Mouse (Mus musculus): ENCODE data around the gene Slc25a19.

The Slc25a19 gene

DNA sequence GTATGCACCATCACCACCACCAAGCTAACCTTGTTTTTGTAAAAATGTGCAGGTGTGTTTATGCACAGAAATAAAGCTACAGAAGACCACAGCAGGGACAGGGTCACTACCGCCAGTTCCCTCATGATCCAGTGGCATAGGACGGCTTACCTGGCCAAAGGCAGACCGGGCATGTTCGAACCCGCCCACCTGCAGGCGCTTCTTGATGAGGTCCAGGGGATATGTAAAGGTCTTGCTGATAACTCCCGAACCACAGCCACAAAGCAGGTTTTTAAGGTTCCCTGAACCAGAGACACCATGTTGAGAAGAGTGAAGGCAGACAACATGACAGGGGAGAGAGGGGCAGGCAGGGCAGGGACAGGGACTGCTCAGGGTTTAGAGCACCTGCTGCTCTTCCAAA lies 11.7 kb downstream of the Slc25a19 start:
- no peak for DNase-seq

DNA sequence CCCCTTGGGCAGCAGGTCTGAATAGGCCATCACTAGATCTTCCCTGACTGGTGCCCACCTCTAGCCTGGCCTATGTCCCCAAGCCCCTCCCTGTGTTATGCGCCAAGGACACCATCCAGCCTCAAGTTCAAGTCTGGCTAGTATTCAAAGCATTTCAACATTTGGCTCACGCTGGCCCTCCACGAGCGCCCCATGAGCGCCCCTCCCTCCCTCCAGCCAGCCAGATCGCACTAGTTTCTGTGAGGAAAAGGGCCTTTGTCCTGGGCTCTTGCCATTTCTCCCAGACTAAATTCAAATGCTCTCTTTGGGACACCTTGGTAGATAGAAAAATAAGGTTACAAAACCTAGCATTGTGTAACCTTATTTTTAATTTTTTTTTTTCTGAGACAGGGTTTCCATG lies 12.2 kb downstream of the Slc25a19 start:
- DNase-seq, result no peak

DNA sequence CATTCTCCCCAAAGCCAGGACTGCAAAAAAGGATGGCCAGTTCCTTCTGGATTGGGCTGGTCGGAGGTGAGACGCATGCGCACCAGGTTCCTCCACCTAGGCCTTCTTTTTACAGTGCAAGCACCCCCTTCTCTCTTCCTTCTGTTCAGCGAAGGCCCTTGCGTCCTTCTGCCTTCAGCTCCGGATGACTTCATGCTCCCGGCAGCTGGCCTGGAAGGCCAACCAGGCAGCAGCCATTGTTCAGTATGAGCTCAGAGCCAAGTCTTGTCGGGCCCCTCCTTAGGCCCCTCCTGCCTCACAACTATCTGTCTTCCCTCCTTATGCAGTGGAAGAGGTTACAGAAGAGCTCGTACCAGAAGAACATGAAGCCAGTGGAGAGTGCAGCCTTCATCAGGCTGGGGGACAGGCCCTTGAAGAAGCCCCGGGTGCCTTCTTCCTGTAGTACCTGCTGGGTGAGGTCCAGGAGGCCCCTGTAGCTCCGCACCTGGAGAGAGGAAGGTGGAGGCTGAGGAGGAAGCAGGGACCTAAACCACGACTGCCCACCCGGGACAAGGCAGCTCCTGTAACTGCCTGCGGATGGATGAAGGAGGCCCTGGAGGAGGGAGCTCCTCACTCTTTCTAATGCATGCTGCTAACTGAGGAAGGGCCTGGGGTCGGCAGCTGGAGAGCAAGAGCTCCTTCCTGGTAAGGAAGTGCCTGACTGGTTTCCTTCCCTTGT lies 12.8 kb downstream of the Slc25a19 start:
- DNase-seq, result no peak

DNA sequence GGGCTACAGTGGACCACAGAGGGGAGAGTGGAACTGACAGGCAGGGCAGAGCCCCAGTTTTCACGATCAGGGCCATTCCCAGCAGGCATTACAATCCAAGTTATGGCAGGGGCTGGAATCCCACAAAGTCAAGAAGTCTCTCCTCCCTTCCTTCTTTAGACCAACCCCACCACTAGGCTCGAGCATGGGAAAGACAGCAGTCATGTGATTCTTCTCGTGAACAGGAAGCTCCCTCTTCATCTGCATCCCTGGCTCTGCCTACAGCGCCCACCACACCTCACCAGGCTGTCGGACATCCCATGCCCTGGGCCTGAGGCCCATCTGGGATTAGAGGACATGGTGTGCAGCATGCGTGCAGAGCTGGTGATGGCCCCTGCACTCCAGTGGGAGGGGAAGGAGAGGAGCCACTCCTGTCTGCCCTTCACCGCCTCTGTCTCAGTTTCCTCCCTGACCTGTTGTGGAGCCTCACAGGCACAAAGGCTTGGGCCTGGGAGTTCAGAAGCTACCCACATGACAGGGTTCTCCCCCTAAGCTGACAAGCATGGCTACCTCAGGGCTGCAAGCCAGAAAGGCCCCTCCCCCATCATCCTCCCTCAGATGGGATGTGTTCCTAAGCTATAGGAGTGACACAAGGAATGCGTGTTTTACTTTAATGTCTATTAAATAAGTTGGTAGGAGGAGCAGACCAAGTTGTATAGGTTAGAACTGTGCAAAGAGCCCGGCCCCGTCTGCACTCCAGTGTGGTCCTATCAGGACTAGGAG lies 13.6 kb downstream of the Slc25a19 start:
- DNase-seq, result no peak

DNA sequence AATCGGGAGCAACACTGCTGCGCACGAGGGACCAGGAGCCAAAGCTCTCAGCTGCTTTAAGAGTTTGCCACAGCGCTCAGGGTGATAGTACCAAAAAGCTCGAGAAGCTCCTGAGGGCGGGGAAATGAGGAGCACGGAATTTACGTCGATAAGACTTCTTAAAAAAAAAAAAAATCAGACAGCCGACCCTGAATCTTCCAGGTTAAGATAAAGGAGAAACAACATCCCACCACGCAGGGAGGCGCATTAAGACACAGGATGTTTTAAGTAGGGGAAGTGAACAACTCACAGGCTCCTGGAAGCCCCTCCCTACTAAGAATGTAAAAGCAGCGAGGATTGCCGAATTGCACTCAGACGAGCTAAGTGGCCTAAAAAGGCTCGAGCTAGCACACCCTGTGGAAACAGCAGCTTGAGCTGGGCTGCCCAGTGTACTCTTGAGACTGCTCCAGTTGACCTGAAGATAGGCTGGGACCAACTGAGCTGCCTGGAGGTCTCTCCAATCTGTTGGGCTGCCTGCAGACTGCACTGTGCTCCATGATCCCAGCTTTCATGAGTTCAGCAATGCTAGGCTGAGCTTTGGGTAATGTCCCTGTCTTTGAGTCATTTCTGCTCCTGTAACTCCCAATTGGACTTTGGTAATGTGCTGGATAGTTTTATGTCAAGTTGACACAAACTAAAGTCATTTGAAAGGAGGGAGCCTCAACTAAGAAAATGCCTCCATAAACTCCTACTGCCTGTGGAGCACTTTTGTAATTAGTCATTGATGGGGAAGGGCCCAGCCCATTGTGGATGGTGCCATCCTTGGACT lies 14.8 kb downstream of the Slc25a19 start:
- DNase-seq, result peak; percentile 22

DNA sequence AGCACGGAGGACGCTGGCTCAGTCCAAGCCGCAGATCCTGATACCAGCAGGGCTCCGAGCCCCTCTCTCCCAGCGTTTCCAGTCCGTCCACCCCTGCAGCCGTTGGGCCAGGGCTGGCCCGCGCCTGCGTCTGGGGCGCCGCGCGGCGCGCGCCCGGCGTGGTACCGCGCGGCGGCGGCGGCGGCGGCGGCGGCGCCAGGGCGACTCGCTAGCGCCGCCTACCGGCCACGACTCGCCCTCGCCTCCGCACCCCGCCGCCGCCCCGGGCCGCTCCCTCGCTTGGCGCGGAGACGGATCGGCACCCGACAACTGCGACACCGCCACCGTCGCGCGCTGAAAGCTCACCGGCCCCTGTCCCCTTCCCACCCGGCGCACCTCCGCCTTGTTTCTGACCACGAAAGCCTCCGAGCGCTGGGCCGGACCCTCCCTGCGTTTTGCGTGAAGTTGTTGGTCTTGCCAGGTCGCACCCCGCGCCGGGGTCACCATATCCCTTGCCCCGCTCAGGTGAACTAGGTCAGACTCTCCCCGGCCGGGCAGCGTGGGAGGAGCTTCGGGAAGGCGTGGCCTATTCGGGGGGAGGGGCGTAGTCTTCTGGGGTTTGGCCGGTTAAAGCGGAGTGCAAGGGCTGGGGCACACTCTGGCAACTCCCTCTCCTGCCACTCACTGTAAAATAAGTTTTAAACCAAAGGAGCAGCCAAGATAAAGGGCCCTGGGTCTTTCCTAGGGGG lies 15.5 kb downstream of the Slc25a19 start, which contains the start of gene Mif4gd:
Mif4gd (minus strand) TSS at position 560 of the 728 bp plus-strand sequence.
- DNase-seq, result peak; percentile 91

DNA sequence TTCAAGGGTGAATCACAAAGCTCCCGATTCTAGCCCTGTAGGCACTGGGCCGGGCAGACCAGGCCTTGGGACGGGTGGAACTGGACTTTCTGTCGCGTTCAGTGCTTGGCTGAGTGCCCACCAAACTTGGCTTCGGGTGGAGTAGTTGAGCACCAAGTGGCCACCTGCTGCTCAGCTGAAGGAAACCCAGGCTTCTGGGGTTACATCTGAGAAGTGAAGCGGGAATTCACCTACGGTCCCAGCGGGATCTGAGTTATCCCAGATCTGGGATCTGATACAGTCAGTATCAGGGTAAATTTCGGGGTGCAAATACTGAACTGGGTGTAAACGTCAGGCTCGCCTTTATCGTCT lies 16.1 kb downstream of the Slc25a19 start:
- peak; percentile 69 for DNase-seq

DNA sequence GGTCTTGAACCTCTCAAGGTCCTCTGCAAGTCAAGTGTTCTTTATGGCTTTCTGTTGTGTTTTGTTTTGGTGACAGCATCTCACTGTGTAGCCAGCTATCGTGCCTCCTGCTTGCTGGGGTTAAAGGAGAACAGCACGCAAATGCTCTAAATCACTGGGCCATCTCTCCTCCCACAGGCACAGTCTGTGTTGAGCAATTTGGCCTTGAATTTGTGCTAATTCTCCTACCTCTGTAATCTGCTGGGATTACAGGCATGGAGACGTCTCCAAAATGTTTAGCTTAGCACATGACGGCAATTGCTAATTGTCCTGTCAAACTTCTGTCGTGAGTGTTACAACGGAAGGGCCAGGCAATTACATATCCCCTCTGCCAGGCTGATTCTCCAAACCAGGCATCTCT lies 16.9 kb downstream of the Slc25a19 start:
- no peak for DNase-seq

DNA sequence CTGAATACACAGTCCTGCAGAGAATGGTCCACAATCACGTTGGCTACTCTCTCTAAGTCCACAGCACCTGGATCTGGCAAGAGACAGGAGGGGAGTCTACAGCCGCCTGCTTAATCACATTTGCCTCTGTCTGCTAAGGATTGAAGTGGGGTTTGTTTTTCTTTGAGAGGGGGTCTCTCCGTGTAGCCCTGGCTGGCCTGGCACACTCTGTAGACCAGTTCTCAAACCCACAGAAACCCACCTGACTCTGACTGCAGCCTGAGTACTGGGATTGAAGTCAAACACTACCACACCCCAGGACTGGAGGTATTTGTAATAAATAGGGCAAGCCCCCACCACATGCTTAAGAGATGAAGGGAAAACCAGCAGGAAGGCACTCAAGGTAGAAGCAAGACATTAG lies 18.5 kb downstream of the Slc25a19 start:
- no peak for DNase-seq

DNA sequence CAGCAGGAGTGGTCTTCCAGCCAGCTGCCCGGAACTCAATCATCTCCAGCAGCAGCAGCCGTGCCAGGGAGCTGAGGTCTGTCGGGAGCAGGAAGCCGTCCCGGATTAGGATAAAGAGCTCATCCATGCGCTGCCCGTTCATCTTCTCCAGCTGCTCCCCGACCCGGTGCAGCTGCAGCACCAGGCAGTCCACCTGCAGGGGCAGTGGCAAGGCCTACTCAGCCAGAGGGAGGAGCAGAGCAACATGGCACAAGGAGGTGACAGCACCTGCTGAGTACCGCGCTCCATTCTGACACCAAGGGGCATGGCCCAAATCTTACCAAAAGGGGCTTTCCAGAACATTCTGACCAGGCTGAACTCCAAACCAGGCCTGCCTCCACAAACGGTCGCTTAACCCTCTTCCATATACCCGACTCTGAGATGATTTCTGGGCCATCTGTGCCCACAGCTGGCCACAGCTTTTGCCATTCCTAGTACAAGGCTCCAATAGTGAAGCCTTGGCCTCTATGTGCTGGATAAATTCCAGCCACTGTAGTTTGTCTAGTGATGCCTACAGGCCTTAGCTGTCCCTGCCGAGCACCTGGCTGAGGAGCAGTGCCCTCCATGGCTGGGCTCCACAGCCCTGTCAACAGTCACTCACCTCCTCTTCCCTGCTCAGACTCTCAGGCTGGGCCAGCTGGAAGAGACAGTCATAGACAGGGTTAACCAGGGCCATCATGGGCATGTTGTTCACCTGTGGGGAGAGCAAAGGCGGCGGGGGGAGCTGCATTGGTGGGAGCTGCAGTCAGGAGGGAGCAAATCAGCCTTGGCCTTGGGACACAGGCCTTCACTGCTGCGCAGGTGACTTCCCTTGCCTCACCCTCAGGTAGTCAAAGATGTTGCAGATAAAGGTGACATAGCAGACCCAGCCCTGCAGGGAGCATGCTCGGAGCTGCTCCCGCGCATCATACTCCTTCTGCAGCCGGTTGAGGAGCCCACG lies 19.4 kb downstream of the Slc25a19 start:
- peak; percentile 78 for DNase-seq

DNA sequence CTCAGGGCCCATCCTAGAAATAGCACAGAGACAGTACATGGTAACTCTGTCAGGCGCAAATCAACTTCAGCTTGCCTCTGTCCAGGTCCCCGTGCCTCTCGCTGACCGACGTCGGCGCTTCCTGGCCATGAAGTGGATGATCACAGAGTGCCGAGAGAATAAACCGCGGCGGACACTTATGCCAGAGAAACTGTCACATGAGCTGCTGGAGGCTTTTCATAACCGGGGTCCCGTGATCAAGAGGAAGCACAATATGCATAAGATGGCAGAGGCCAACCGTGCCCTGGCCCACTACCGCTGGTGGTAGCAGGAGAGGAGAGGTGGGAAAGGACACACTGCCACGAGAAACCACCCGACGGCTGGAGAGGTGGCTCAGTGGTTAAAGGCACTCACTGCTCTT lies 21.4 kb downstream of the Slc25a19 start:
- no peak for DNase-seq

DNA sequence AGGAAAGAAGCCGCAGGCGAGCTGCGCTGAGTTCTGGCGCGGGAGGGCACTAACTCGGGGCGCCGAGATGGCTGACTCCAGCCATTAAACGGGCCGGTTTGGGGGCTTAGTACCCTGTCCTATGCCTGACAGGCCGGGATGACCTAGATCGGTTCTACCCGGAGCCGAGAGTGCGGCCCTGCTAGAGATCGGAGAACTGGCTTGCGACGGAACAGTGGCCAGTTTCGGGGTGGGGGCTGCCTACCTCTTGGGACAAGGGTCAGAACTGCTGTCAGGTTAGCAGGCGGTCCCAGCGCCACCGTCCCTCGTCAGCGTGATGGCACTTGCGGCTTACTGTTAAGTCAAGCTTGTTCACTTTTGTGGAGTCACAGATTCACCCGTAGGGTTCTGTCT lies 23.8 kb downstream of the Slc25a19 start:
- no peak for DNase-seq

DNA sequence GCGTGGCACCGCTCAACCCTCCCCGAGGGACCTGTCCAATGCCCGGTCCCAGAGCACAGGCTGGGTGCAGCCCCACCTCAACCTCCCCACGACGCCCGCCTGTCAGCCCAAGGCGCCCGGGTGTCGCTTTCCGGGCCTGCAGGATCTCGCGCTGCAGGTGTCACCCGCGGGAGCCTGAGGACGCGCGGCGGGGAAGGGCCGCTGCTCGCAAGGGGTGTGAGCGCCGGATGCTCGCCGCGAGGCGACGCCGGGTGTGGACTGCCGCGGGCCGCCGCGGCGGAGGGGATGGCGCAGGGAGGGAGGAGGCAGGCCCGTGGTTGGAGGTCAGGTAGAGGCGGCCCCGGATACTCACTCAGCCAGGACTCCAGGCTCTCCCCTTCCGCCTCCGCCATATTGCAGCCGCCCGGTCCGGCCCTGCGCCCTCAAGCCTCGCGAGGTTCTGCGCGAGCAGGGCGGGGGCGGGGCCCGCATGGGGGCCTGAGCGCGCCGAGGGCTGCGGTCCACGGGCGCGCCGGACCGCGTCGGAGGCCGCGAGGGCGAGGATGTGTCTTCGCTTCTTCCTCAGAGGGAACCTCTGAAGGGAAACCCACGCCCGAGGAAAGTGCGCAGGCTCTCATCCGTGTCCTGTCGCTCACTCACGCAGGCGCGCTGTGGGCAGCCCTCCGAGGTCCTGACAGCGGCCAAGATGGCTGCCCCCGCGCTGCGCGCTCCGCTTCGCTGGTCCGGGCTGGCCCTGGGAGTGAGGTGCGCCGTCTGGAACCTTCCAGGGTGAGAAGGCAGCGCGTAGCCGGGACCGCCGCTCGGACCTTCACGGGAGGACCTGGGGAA lies 24.4 kb downstream of the Slc25a19 start, which contains the start of the genes Mrps7 and Gga3:
Mrps7 (plus strand) TSS at position 450 of the 828 bp plus-strand sequence.
Gga3 (minus strand) TSS at position 576 of the 828 bp plus-strand sequence.
- DNase-seq, result peak; percentile 94

DNA sequence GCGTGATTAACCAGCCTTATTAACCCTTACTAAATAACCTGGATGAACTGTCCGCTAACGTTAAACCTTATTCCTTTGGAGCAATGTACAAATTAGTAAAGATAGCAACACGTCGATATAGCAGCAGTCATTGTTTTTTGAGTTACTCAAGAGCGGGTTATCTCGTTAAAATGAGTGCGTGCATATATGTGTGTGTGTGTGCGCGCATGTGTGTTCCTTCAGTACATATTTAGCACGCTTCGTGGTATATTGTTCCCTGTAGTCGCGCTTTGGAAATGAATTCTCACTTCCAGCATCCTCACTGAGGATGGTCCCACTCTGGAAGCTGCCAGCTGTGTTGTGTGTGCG lies 25.0 kb downstream of the Slc25a19 start:
- no peak for DNase-seq

DNA sequence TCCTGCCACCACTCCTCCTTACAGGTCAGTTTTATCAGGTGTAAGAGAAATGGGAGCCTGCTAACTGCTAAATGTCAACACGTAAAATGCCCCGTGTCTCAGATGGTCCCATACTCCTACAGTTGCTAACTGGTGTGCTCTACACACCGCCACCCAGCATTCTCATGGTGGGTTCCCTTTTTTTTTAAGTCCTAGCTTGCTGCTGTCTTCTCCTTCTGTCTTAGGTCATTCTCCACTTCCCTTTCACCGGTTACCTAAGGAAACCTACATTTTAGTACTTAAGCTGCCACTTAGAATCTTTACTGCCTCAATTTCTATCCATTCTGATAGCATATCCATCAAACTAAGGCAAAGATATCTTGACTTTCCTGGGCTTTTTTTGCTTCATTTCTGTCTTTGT lies 26.9 kb downstream of the Slc25a19 start:
- DNase-seq, result no peak

DNA sequence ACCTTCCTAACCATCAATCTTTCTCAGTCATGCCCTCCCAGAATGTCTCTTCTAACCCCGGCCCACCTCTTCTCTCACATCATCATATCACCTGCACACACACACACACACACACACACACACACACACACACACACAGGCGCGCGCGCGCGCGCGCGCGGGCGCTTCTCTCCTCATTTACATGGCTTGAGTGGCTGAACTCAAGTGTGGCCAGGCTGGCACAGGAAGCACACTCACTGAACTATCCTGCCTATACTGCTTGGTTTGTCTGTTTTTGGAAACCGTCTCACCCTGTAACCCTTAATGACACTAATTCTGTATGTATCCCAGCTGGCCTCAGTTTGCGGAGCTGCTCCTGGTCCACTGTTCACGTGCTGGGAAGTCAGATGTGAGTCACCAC lies 27.4 kb downstream of the Slc25a19 start:
- DNase-seq, result no peak

DNA sequence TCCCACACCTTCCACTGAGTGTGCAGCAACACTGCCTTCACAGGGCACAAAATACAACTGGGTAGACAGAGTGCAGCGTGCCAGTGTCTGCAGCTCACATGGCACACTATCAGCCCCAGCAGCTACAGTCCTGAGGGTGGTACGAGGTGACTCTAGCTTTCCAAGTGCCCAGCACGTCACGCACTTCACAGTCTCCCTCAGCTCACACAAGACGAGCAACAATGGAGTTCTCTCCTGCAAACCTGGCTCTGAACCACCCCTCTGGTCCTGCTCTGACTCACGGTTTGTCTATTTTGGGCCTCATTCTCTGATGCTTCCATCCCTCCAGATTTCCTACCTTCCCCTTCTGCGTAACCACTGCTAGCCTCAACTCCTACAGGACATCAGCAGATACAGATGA lies 28.4 kb downstream of the Slc25a19 start:
- DNase-seq, result no peak

DNA sequence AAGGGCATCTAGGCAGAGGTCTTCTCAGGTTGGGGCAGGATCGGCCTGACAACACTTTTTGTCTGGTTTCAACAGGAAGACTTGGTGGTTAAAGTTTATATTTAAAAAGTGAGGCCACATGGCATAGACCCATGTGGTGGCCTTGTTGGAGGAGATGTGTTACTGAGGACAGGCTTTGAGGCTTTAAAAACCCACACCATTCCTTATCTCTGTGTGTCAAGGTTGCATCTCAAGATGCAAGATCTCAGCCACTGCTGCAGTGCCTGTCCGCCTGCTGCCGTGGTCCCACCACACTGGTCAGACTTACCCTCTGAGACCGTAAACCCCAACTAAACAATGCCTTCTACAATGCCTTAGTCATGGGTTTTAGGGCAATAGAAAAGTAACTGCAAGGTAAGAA lies 29.8 kb downstream of the Slc25a19 start:
- no peak for DNase-seq

DNA sequence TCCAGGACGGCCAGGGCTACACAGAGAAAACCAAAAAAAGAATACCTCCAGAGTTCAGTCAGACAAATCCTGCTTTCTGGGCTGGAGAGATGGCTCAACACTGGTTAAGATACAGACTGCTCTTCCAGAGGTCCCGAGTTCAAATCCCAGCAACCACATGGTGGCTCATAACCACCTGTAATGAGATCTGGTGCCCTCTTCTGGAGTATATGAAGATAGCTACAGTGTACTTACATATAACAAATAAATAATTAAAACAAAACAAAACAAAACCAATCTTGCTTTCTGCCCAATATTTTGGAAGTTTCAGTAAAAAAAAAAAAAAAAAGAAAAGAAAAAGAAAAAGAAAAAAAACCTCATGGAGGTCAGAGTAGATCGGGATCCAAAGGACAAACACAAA lies 32.9 kb downstream of the Slc25a19 start:
- DNase-seq, result no peak

DNA sequence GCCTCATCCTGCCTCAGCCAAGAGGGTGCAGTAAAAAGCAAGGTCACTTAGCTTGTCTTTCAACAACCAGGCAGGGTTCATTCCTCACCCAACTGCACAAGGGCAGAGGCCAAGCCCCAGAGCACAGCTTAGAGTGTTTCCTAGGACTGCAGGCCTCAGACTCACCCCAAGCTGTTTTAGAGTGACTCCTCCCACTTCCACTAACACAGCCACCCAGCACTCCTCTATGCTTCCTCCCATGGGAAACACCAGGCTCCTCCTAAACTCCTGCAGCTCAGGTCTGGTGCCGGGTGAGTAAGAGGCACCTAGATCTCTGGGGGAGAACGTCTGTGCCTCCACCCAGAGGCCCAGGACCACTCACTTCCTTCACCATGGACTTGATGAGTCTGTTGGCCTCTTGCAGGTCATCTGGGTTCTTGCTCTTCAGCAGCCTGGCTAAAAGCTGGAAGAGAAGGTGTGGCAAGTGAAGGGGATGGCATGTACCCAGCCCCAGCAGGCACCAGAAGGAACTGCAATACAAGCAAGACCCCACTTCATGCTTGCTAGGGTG lies 37.5 kb downstream of the Slc25a19 start:
- no peak for DNase-seq

Measured in retina, postnatal 1 day (tissue).